Mouse (Mus musculus): ENCODE data around the gene Scgb1b7. TPM values are rescaled to one million over a fixed set of nuclear protein-coding genes. Genes with fewer than 3 reads are reported as not detected.
"Not testable (repeated sequence)": the region's sequence is repeated elsewhere in the genome, so short reads cannot be mapped to it uniquely, and the experiment has no call there.

Scgb1b7 gene
- polyA plus RNA-seq (2014; fragmentation: Nextera tagmentation; extraction: Ambion mirVana): not detected in 2 replicates

DNA sequence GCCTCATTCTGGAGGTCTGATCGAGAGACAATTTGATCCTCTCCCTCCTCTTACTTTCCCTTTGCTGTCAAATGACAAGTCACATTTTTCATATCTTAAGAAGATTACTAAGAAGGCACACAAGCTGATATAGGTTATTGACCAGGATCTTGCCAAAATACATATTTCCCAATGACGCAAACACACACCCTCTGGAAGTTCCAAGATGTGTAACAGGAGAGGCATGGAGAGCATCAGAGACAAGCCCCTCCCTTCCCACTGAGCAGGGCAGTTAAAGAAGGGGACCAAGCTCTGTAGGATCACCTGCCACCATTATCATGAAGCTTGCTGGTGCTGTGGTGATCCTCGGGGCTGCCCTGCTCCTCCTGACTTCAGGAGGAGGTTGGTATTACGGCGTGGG is at the start of gene Scgb1b7:
TSS of gene Scgb1b7 (plus strand) at position 301 of the 400 bp plus-strand sequence.
- 76% methylated on average over 3 of the region's 5 CpGs for WGBS (ENCODE audit: insufficient replicate concordance)
- H3K27ac ChIP-seq (ENCODE audit: low read depth, low read length); H3K9ac ChIP-seq (ENCODE audit: low read depth, low read length); H3K4me3 ChIP-seq (ENCODE audit: low read depth, low read length); H3K4me1 ChIP-seq (ENCODE audit: control insufficient read depth, insufficient read depth, low read length); H3K4me2 ChIP-seq; H3K36me3 ChIP-seq (ENCODE audit: control insufficient read depth, insufficient read depth, low read length); H3K27me3 ChIP-seq (ENCODE audit: control insufficient read depth, insufficient read depth, low read length); H3K9me3 ChIP-seq (replicated peaks; ENCODE audit: control insufficient read depth, low read length); ATAC-seq (replicated peaks; ENCODE audit: insufficient number of reproducible peaks, low FRiP score, low TSS enrichment): not testable (repeated sequence)

DNA sequence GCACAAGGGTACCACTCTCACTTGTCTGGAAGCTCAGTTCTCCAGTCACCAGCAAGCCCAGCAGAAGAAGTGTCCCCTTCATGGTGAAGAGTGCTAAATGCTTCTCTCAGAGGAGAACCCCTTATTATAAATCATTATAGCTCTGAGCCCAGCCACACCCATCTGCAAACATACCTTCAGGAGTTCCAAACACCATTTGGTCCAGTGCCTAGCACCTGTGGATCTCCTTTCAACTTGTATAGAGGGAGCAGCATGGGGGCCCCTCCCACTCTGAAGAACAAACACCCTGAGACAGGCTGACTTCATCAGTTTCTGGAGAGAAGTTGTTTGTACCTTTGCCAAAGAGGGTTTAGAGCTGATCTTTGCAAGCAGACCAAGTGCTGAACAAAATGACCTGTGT is 6.8 kb upstream of the Scgb1b7 start, which contains the start of gene Scgb2b7:
TSS of gene Scgb2b7 (minus strand) at position 101 of the 400 bp plus-strand sequence.
- not testable (repeated sequence) for H3K27ac ChIP-seq (ENCODE audit: low read depth, low read length); H3K4me3 ChIP-seq (ENCODE audit: low read depth, low read length)

More for the DNA sequence above, 6.8 kb upstream of the Scgb1b7 start, which contains the start of gene Scgb2b7:
- not testable (repeated sequence) for H3K4me2 ChIP-seq; ATAC-seq (replicated peaks; ENCODE audit: insufficient number of reproducible peaks, low FRiP score, low TSS enrichment); H3K9me3 ChIP-seq (replicated peaks; ENCODE audit: control insufficient read depth, low read length); H3K27me3 ChIP-seq (ENCODE audit: control insufficient read depth, insufficient read depth, low read length); H3K36me3 ChIP-seq (ENCODE audit: control insufficient read depth, insufficient read depth, low read length); H3K9ac ChIP-seq (ENCODE audit: low read depth, low read length); H3K4me1 ChIP-seq (ENCODE audit: control insufficient read depth, insufficient read depth, low read length)

Other genes with a start within 250 kb of the Scgb1b7 start
- gene Scgb2b7, start 6.9 kb upstream of the Scgb1b7 start, polyA plus RNA-seq (2014; fragmentation: Nextera tagmentation; extraction: Ambion mirVana): not detected in 2 replicates

Measured in heart, embryonic 11.5 days (tissue).